Mouse (Mus musculus): ENCODE measurements around the gene Scamp5. TPM values are rescaled to one million over a fixed set of nuclear protein-coding genes. Genes with fewer than 3 reads are reported as not detected.
"Not testable (repeated sequence)": the region's sequence is repeated elsewhere in the genome, so short reads cannot be mapped to it uniquely, and the experiment has no call there.

The Scamp5 gene
- polyA plus RNA-seq, 1 experiment from 2014 or later = 6.2 TPM

DNA sequence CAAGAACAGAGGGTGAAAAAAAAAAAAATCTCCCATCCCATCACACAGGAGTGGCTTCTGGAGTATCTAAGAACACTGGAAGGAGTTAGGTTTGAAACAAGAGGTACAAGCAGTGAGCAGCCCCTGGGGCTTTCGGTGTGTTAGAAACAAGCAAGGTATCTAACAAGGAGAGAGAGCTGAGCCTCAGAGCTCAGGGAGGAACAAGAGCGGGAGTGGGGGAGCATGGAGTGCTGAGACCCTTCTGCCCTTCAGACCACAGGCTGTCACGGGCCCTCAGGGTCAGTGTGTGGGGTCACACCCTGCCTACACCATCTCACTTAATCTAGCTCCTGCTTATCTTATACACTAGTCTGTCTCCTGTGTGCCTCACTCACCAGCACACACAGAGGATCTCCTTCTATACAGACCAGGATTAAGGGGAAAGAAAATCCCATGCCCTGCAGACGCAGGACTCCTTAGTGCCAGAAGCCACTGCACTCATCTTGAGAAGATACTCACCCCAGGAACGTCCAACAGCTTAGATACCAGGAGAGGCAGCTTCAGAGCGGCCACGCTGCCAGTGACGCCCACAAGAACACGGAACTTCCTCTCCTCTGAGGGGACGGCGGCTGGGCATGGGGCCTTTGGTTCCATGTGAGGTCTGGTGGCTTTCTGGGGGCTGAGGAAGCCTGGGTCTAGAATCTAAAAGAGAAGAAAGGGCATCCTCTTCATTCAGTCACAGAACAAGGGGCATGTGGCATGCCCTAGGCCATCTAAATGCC, 33.3 kb downstream of the Scamp5 start:
- Histone ChIP-seq H3K9ac (ENCODE audit: low read length) (no peak overlapping the region), H3K27me3 (ENCODE audit: control insufficient read depth, insufficient read depth, low read length) (no peaks in the 10 kb centered on the region), H3K27ac (replicated peaks in 1 of 2; ENCODE audit: control insufficient read depth in 1 of 2, insufficient read depth in 1 of 2, low read depth in 2 of 2, low read length in 2 of 2) (no peak overlapping the region), H3K36me3 (ENCODE audit: control insufficient read depth, insufficient read depth, low read length) (no peaks in the 10 kb centered on the region; the same call in 1 of the 2 replicates), H3K4me3 (ENCODE audit: control insufficient read depth in 1 of 2, insufficient read depth in 1 of 2, low read depth in 1 of 2, low read length in 2 of 2) (no peak overlapping the region), H3K9me3 (ENCODE audit: control insufficient read depth, low read length) (no peaks in the 10 kb centered on the region), H3K4me2 (ENCODE audit: low read length) (no peak overlapping the region), H3K4me1 (ENCODE audit: control insufficient read depth in 2 of 2, insufficient read depth in 2 of 2, low read length in 2 of 2) (peaks cover 22 to 28% of the 10 kb centered on the region in 2 experiments)
- 80% methylated on average over 11 of the region's 11 CpGs for WGBS
- ATAC-seq (ENCODE audit: insufficient number of reproducible peaks, insufficient read depth, low FRiP score, low read depth) = no peak

DNA sequence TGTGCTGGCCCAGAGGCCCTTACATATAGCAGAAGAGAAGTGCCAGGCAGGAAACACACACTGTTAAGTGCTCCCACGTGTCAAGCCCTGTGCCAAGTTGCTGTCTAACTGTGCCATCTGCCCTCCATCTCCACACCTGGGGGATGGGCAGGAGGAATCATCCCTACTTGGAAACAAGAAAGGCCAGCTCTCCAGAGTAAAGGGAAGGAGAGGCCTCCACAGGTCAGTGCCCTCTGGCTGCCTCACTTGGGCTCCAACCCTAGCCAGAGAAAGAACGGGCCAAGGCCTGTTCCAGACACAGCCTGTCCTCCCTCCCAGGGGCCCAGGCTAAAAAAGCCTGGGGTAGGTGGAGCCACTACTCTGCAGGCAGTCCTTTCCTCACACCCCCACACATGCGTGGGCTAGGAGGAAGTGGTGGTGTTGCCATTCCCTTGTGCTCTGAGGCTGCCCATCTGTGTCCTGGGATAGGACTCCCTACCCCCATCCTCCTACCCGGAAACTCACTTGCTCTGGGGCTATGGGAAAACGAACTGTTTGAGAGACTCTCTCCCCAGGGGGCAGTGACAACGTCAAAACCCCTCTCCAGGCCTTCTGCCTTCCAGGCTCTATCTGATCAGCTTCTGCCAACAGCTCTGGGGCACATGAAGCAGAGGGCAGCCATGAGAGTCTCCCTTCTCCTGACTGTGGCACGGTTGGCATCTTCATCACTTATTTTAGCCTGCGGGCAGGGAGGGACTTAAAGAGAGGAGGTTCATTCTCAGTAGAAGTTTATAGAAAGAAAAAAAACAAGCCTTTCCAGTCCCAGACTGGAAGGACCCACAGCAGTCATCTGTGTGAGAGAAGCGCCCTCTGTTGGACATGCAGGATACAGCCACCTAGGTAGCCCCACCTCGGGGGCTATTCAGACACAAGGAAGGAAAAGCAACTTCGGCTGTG, 34.5 kb downstream of the Scamp5 start:
- no peaks in the 10 kb centered on the region for H3K9me3 ChIP-seq (ENCODE audit: control insufficient read depth, low read length)
- peak overlapping the region; percentile 10; the same call in 1 of the 2 replicates for H3K4me2 ChIP-seq (ENCODE audit: low read length)
- peaks cover 23 to 26% of the 10 kb centered on the region in 2 experiments for H3K4me1 ChIP-seq (ENCODE audit: control insufficient read depth in 2 of 2, insufficient read depth in 2 of 2, low read length in 2 of 2)
- WGBS = 12% methylated on average over 11 of the region's 11 CpGs
- H3K9ac ChIP-seq (ENCODE audit: low read length) = peak overlapping the region; percentile 45
- ATAC-seq (ENCODE audit: insufficient number of reproducible peaks, insufficient read depth, low FRiP score, low read depth) = peak; percentile 62
- no peak overlapping the region for H3K4me3 ChIP-seq (ENCODE audit: control insufficient read depth in 1 of 2, insufficient read depth in 1 of 2, low read depth in 1 of 2, low read length in 2 of 2)
- H3K27ac ChIP-seq (replicated peaks in 1 of 2; ENCODE audit: control insufficient read depth in 1 of 2, insufficient read depth in 1 of 2, low read depth in 2 of 2, low read length in 2 of 2) = peak overlapping the region; percentile 40 to 66
- no peaks in the 10 kb centered on the region; the same call in 1 of the 2 replicates for H3K36me3 ChIP-seq (ENCODE audit: control insufficient read depth, insufficient read depth, low read length)
- H3K27me3 ChIP-seq (ENCODE audit: control insufficient read depth, insufficient read depth, low read length) = no peaks in the 10 kb centered on the region

DNA sequence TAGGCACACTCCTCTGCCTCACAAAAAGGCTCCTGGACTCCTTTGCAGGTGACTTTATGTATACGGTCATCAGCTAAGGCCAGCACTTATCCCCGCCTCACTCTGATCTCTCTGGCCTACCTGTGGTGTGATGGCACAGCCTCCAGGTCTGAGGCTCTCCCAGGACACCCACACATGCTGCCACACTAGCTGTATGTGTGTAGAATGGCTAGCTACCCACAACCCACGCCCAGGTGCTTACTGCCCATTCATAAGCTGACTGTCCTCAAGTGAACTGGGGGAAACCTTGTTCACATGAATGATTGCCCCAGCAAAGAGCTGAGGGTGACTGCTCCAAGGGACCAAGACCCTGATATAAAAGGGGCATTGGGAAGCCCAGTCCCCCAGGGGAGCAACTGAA, 35.4 kb downstream of the Scamp5 start:
- H3K4me3 ChIP-seq (ENCODE audit: control insufficient read depth in 1 of 2, insufficient read depth in 1 of 2, low read depth in 1 of 2, low read length in 2 of 2) = no peak overlapping the region
- H3K4me1 ChIP-seq (ENCODE audit: control insufficient read depth in 2 of 2, insufficient read depth in 2 of 2, low read length in 2 of 2) = peaks cover 23 to 30% of the 10 kb centered on the region in 2 experiments
- peak overlapping the region in 1 of 2 experiments; percentile 66; a peak in 2 of 4 replicates for H3K27ac ChIP-seq (replicated peaks in 1 of 2; ENCODE audit: control insufficient read depth in 1 of 2, insufficient read depth in 1 of 2, low read depth in 2 of 2, low read length in 2 of 2)
- no peaks in the 10 kb centered on the region; the same call in 1 of the 2 replicates for H3K36me3 ChIP-seq (ENCODE audit: control insufficient read depth, insufficient read depth, low read length)
- 92% methylated on average over 3 of the region's 3 CpGs for WGBS
- H3K4me2 ChIP-seq (ENCODE audit: low read length) = no peak overlapping the region
- H3K9ac ChIP-seq (ENCODE audit: low read length) = peak overlapping the region; percentile 45
- no peaks in the 10 kb centered on the region for H3K9me3 ChIP-seq (ENCODE audit: control insufficient read depth, low read length)
- ATAC-seq (ENCODE audit: insufficient number of reproducible peaks, insufficient read depth, low FRiP score, low read depth) = no peak
- H3K27me3 ChIP-seq (ENCODE audit: control insufficient read depth, insufficient read depth, low read length) = no peaks in the 10 kb centered on the region

DNA sequence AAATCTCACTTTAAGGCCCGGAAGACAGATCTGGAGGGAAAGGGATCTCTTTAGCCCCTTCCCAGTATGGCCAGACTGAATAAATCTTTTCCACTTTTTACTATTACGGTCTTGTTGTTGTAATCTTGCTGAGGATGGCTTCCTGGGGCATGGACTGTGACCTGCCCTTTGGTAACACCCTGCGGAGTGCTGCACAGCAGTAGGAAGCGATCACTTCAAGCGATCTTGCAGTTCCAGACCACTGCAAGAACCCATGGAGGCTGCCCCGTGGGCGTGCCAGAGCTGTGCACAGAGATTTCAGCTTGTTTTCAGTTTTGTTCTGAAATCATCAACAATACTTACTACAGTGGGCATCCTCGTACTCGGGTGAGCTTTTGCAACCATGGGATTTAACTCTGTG, 36.7 kb downstream of the Scamp5 start:
- no peak overlapping the region for H3K4me3 ChIP-seq (ENCODE audit: control insufficient read depth in 1 of 2, insufficient read depth in 1 of 2, low read depth in 1 of 2, low read length in 2 of 2)
- H3K4me2 ChIP-seq (ENCODE audit: low read length) = no peak overlapping the region
- H3K36me3 ChIP-seq (ENCODE audit: control insufficient read depth, insufficient read depth, low read length) = no peaks in the 10 kb centered on the region
- ATAC-seq (ENCODE audit: insufficient number of reproducible peaks, insufficient read depth, low FRiP score, low read depth) = no peak
- no peaks in the 10 kb centered on the region for H3K9me3 ChIP-seq (ENCODE audit: control insufficient read depth, low read length)
- WGBS = 57% methylated on average over 9 of the region's 9 CpGs
- no peak overlapping the region for H3K27ac ChIP-seq (replicated peaks in 1 of 2; ENCODE audit: control insufficient read depth in 1 of 2, insufficient read depth in 1 of 2, low read depth in 2 of 2, low read length in 2 of 2)
- H3K4me1 ChIP-seq (ENCODE audit: control insufficient read depth in 2 of 2, insufficient read depth in 2 of 2, low read length in 2 of 2) = peaks cover 21 to 24% of the 10 kb centered on the region in 2 experiments
- no peaks in the 10 kb centered on the region for H3K27me3 ChIP-seq (ENCODE audit: control insufficient read depth, insufficient read depth, low read length)
- H3K9ac ChIP-seq (ENCODE audit: low read length) = no peak overlapping the region

DNA sequence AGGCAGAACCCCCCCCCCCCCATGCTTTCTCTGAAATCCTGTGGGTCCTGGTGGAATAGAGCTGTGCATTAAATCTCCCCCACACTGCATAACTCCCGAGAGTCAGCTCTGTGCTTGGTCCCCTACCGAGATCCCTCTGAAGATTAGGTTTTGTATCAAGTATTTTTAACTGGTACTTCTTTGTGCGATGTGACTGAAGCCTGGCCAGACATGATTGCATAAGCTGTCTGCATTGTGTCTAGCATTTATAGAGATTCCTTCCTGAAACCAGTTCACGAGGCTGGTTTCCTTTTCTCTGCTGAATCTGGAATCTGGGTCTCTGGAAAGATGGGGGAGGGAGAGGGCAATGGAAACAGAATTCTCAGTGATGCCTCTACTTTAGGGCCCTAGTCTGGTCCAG, 39.5 kb downstream of the Scamp5 start:
- no peaks in the 10 kb centered on the region for H3K9me3 ChIP-seq (ENCODE audit: control insufficient read depth, low read length)
- H3K27ac ChIP-seq (replicated peaks in 1 of 2; ENCODE audit: control insufficient read depth in 1 of 2, insufficient read depth in 1 of 2, low read depth in 2 of 2, low read length in 2 of 2) = no peak overlapping the region
- peaks cover 28 to 37% of the 10 kb centered on the region in 2 experiments for H3K4me1 ChIP-seq (ENCODE audit: control insufficient read depth in 2 of 2, insufficient read depth in 2 of 2, low read length in 2 of 2)
- H3K4me2 ChIP-seq (ENCODE audit: low read length) = no peak overlapping the region
- no peaks in the 10 kb centered on the region for H3K36me3 ChIP-seq (ENCODE audit: control insufficient read depth, insufficient read depth, low read length)
- WGBS = 38% methylated on average over 4 of the region's 4 CpGs
- no peaks in the 10 kb centered on the region for H3K27me3 ChIP-seq (ENCODE audit: control insufficient read depth, insufficient read depth, low read length)
- H3K9ac ChIP-seq (ENCODE audit: low read length) = no peak overlapping the region; the same call in 1 of the 2 replicates
- H3K4me3 ChIP-seq (ENCODE audit: control insufficient read depth in 1 of 2, insufficient read depth in 1 of 2, low read depth in 1 of 2, low read length in 2 of 2) = no peak overlapping the region
- no peak for ATAC-seq (ENCODE audit: insufficient number of reproducible peaks, insufficient read depth, low FRiP score, low read depth)

DNA sequence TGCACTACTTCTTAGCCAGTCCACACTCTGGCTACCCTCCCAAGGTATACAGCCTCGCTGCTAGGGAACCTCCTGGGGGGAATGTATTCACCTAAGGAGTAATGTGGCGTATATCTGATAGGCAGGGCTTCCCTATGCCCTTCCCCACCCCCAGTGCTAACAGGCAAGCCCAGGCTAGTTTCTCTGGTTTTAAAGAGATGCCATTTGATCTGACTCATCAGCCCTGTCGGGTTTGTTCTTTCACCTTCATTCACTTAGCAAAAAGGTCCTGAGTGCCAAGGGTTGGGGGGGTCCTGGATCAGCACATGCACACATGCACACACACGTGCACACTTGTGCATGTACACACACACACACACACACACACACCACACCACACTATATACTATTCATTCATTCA, 39.9 kb downstream of the Scamp5 start:
- Histone ChIP-seq H3K9ac (ENCODE audit: low read length) (peak overlapping the region; percentile 8; the same call in 1 of the 2 replicates), H3K4me3 (ENCODE audit: control insufficient read depth in 1 of 2, insufficient read depth in 1 of 2, low read depth in 1 of 2, low read length in 2 of 2) (no peak overlapping the region), H3K27ac (replicated peaks in 1 of 2; ENCODE audit: control insufficient read depth in 1 of 2, insufficient read depth in 1 of 2, low read depth in 2 of 2, low read length in 2 of 2) (no peak overlapping the region), H3K9me3 (ENCODE audit: control insufficient read depth, low read length) (no peaks in the 10 kb centered on the region), H3K36me3 (ENCODE audit: control insufficient read depth, insufficient read depth, low read length) (no peaks in the 10 kb centered on the region), H3K27me3 (ENCODE audit: control insufficient read depth, insufficient read depth, low read length) (no peaks in the 10 kb centered on the region), H3K4me2 (ENCODE audit: low read length) (no peak overlapping the region), H3K4me1 (ENCODE audit: control insufficient read depth in 2 of 2, insufficient read depth in 2 of 2, low read length in 2 of 2) (peaks cover 23 to 32% of the 10 kb centered on the region in 2 experiments)
- no peak for ATAC-seq (ENCODE audit: insufficient number of reproducible peaks, insufficient read depth, low FRiP score, low read depth)
- 68% methylated on average over 4 of the region's 4 CpGs for WGBS

DNA sequence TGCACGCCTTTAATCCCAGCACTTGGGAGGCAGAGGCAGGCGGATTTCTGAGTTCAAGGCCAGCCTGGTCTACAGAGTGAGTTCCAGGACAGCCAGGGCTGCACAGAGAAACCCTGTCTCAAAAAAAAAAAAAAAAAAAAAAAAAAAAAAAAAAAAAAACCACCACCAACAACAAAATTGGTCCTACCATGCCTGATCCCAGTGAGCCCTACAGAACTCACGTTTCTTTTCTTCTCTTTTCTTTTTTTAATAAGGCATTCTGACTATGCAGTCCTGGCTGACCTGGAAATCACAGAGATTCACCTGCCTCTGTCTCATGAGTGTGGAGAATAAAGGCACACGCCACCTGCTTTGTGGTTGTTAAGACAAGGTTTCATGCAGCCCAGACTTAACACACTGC, 40.7 kb downstream of the Scamp5 start:
- not testable (repeated sequence) for ATAC-seq (ENCODE audit: insufficient number of reproducible peaks, insufficient read depth, low FRiP score, low read depth)
- WGBS = 91% methylated on average over 4 of the region's 4 CpGs
- H3K4me1 ChIP-seq (ENCODE audit: control insufficient read depth in 2 of 2, insufficient read depth in 2 of 2, low read length in 2 of 2) = peaks cover 16 to 30% of the 10 kb centered on the region in 2 experiments

More for the DNA sequence above, 40.7 kb downstream of the Scamp5 start:
- H3K4me2 ChIP-seq (ENCODE audit: low read length); H3K27ac ChIP-seq (replicated peaks in 1 of 2; ENCODE audit: control insufficient read depth in 1 of 2, insufficient read depth in 1 of 2, low read depth in 2 of 2, low read length in 2 of 2); H3K36me3 ChIP-seq (ENCODE audit: control insufficient read depth, insufficient read depth, low read length); H3K4me3 ChIP-seq (ENCODE audit: control insufficient read depth in 1 of 2, insufficient read depth in 1 of 2, low read depth in 1 of 2, low read length in 2 of 2); H3K27me3 ChIP-seq (ENCODE audit: control insufficient read depth, insufficient read depth, low read length); H3K9ac ChIP-seq (ENCODE audit: low read length); H3K9me3 ChIP-seq (ENCODE audit: control insufficient read depth, low read length): not testable (repeated sequence)
